26 mouse cellular contexts compared by ENCODE assay signal in genomic region chr12:100514611-100515010, GRCm38 (mm10). TPM values are rescaled to one million over a fixed set of nuclear protein-coding genes. Genes with fewer than 3 reads are reported as not detected.
A peak's percentile ranks its signal among the peaks of the same experiment; 100 is the strongest.
DNase-seq lines count a peak whose midpoint lies in the region.
"Had no signal": no experiment of that assay in that cellular context is flagged by ENCODE, and none has a peak within 500 bp of the region (broad histone marks: within the 10 kb centered on the region; RNA-seq: fewer than 3 reads in every experiment).

No protein-coding gene starts in this region.

- peak overlapping the region; percentile 45; the same call in 1 of the 2 replicates for H3K27ac ChIP-seq in brown adipose tissue, adult 24 weeks (replicated peaks; ENCODE audit: low read depth, low read length)
- H3K27ac ChIP-seq: embryonic facial prominence, embryonic 10.5 days; embryonic facial prominence, embryonic 13.5 days; forebrain, embryonic 12.5 days; forebrain, embryonic 15.5 days; heart, embryonic 15.5 days; hindbrain, embryonic 10.5 days; hindbrain, embryonic 13.5 days; intestine, embryonic 15.5 days had no signal

- no peak overlapping the region for H3K4me3 ChIP-seq in brown adipose tissue, adult 24 weeks (ENCODE audit: insufficient read depth, low read depth, low read length)
- H3K4me3 ChIP-seq: embryonic facial prominence, embryonic 10.5 days; embryonic facial prominence, embryonic 13.5 days; erythroblast, embryonic 14.5 days; forebrain, embryonic 12.5 days; forebrain, embryonic 15.5 days; heart, embryonic 15.5 days; hindbrain, embryonic 10.5 days; hindbrain, embryonic 13.5 days; intestine, embryonic 15.5 days had no signal

- DNase-seq in adrenal gland, adult 2 months: peak; percentile 63
- DNase-seq in adrenal gland, postnatal 10 days: no peak
- peak; percentile 70 for DNase-seq in heart, adult 11 months
- no peak for DNase-seq in heart, adult 18-20 months
- no peak for DNase-seq in neural tube, embryonic 10.5 days (ENCODE audit: extremely low spot score, low spot score)
- DNase-seq: B cell, adult 2 months; cerebellum, adult 11-12 months; cerebellum, adult 8-10 months; cerebellum, postnatal 10 days; cerebellum, postnatal 36 days; embryo, embryonic 11 days; gastrocnemius, postnatal 14 days; heart, postnatal 10 days; heart, postnatal 36 days; kidney, adult 11 months; kidney, adult 8-10 months had no signal

- H3K4me1 ChIP-seq in brown adipose tissue, adult 24 weeks (ENCODE audit: control insufficient read depth, insufficient read depth, insufficient read length, low read length): peaks cover 65% of the 10 kb centered on the region

RNA-seq across cellular contexts. Expression of gene Ttc7b, which starts 6.0 kb away (rescaled TPM):
- total RNA-seq in adrenal gland, adult 2 months (2021): 10 to 100 TPM; 70.9 to 76.7 TPM
- 121 and 142 TPM in 2 replicates for polyA plus RNA-seq in adrenal gland, adult 2 months (2012; rRNA removed)
- total RNA-seq in adrenal gland, postnatal 10 days (2021): 10 to 100 TPM; 63.4 to 85.3 TPM
- 10 to 100 TPM; 74.6 to 79.1 TPM for total RNA-seq in heart, adult 18-20 months (2021)
- 37.7 and 42.9 TPM in 2 replicates for polyA plus RNA-seq in brown adipose tissue, adult 24 weeks (2012; ENCODE audit: insufficient read depth, insufficient read length, missing spikeins)

Comparison
In these comparisons a context has a peak if more than half of its experiments do, and no peak if none do; other contexts are left out.
1. DNase-seq: peak in adrenal gland, adult 2 months (single experiment) and heart, adult 11 months (single experiment); none in adrenal gland, postnatal 10 days (single experiment), heart, adult 18-20 months (0 of 2) and neural tube, embryonic 10.5 days (single experiment).